Mouse (Mus musculus): Measurements from ENCODE around the gene Ap2a1.

Ap2a1 gene

DNA sequence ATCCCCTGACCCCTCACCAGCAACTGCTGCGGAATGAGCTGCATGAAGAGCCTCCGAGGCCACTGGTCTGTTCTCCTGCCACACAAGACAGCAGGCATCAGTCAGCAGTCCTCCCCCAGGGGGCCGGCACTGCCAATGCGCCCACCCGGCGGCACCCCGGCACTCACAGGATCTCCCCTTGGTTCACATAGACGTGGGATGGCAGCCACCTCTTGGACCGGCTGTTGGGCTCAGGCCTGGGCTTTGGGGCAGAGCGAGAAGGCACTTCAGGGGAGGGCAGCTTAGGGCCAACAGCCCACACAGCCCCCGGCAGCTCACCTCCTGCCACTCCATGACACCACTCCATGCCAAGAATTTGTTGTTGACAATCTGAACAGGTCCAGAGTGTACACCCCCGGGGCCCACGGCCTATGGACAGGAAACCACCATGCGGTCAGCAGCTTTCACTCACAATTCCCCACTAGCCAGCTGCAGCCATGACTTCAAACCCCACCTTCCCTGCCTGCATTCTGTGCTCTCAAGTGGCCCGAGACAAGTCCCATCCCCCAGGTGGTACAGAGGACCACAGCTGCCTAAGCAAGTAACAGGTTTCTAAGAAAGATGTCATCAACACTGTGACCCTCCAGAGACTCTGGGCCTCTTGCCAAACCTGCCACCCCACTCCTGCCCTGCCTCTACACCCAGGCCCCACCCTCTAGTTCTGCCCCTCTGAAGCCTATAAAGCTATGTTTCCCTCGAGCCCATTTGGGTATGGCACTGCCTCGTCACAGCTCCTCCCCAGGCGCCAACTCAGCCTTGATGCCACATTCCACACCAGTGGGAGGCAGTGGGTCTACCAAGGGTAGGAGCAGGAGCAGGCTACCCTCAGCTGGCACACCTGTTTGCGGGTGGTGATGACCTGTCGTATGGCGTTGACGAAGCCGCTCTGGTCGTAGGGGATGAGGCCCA lies 64.4 kb downstream of the Ap2a1 start:
- DNase-seq (ENCODE audit: low spot score): no peak

DNA sequence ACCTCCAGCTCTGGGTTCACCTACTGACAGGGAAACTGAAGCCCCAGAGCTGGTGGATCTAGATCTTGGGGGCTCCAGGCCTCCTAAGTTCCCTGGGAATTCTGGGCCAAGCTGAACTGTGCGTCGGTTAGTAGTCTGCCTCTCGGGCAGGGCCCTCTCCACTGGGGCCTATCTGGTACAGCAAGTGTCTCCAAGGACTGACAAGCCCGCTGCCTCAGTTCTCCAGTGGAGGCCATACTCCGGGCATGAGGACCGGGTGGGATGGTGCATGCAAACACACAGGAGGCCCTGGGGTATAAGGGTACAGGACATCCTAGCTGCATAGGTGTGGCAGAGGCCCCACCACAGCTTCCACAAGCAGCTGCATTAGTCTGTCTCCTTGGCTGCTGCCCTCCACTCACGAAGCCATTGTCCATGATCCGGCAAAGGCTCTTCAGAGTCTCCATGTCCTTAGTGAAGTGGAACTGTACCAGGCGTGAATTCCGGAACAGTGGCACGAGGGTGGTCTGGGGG lies 65.3 kb downstream of the Ap2a1 start:
- no peak for DNase-seq (ENCODE audit: low spot score)

DNA sequence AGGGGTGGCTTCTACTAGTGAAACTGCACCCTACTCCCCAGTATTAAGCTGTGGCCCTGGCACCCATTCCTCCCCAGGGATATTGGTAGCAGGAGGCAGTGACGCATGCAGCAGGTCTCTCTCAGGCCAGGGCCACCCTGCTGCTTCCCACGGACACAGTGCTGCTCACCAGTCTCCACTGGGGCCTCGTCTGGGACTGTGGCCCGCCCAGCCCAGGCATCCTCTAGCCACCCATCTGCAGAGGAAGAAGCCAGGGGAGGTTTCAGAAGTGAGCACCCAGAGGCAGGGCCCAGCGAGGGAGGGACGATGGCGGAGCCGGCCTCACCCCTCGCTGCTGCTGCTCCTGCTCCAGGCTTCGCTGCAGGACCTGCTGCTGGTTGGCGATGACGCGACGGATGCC lies 66.1 kb downstream of the Ap2a1 start:
- DNase-seq (ENCODE audit: low spot score): no peak

DNA sequence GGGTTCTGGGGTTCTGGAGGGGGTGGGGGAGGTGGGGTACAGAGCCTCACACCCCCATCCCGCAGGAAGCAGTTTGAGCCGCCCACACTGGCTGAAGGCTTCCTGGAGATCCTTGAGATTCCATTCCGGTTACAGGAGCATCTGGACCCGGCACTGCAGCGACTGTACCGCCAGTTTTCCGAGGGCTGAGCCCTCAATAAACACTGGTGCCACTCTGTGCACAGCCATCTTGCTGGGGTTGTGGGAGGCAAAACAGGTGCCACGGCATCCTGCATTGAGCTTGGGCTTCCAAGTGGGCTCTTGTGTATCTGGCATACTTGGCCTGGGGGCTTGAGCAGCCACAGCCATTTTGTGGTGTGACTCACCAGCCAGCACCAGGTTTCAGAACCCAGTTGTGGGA lies 66.9 kb downstream of the Ap2a1 start:
- no peak for DNase-seq (ENCODE audit: low spot score)

DNA sequence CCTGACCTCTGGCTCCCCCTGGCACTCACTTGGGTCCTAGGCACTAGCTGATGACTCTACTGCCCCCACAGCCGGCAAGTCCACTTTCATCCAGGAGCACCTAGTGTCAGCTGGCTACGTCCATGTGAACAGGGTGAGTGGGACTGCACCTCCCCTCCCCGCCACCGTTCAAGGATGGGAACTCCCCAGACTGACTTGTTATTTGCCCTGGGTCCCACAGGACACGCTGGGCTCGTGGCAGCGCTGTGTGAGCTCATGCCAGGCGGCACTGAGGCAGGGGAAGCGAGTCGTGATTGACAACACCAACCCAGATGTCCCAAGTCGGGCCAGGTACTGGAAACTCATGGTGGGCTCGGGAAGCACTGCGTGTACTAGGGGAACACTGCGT lies 67.9 kb downstream of the Ap2a1 start:
- DNase-seq (ENCODE audit: low spot score): no peak

DNA sequence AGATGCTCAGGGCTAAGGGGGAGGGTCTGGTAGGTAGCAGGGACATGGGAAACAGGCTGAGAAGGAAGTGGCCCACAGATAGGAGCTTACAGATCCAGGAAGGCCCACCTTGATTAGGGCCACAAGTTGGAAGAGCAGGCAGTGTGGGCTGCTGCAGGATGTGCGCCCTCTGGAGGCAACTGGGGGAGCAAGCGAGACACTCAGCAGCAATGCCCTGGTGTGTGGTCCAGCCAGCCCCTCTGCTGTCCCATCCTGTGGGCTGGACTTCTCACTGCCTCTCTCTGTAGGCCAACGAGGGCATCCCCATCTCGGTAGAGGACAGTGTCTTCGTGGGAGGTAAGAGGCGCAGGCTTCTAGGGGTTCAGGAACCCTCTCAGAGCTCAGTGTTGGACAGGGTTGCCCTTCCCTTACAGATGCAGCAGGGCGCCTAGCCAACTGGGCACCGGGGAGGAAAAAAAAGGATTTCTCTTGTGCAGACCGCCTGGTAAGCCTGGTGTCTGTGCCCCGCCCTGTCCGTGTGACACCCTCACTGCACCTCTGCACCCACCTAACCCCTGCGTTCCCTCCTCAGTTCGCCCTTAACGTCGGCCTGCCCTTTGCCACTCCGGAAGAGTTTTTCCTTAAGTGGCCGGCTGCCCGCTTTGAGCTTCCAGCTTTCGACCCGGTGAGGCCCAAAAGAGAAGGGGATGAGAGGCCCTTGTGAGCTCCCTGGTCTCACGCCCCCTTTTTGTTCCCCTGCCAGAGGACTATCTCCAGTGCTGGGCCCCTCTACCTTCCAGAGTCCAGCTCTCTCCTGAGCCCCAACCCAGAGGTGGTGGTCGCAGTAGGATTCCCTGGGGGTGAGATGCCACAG lies 68.5 kb downstream of the Ap2a1 start:
- DNase-seq (ENCODE audit: low spot score): peak; percentile 55

DNA sequence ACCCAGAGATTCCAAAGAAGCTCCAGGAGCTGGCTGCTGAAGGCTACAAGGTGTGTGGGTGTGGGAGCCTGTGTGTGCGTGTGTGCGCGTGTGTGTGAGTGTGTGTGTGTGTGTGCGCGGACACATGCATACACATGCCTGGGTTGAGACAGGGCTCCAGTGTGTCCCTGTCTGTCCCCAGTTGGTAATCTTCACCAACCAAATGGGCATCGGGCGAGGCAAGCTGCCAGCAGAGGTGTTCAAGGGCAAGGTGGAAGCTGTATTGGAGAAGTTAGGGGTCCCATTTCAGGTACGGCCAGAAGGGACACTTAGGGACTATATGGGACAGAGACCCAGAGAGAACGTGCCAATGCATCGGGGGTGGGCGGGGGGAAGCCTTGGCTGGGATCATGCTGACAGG lies 69.4 kb downstream of the Ap2a1 start:
- no peak for DNase-seq (ENCODE audit: low spot score)

DNA sequence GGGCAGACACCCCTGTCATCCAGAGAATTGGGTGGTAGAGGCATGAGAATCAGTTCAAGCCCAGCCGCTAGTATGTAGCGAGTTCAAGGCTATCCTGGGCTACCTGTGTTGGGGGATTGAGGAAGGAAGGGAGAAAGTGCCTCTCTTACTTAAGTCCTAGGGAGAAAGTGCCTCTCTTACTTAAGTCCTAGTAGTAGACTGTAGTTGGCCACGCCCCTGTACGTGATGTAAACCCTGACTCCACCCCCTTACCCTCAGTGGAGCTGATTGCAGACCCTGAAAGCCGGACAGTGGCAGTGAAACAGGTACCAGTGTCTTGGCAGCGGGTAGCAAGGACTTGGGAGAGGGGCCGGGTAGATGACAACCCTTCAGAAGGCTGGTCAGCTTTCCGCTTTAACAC lies 71.4 kb downstream of the Ap2a1 start:
- DNase-seq (ENCODE audit: low spot score): peak; percentile 52

DNA sequence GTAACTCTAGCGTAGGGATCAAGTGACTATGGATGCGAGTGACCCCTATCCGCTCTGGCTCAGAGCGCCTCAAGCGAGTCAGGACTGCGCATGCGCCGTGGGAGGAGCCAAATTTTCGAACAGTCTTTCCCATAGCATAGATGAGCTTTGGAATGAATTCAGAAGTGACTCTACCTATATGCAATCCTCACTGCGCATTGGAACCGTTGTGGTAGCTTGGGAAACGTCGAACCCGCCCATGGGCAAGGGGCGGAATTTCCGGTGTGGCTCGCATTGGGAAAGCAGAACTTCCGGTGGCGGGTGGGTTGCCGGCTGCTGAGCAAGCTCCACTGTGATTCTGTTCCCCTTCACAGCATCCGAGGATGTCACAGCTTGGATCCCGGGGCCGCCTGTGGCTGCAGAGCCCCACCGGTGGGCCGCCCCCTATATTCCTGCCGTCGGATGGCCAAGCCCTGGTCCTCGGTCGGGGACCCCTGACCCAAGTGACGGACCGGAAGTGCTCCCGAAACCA lies 72.2 kb downstream of the Ap2a1 start, which contains the start of gene Pnkp:
Pnkp (plus strand) TSS at position 98 of the 511 bp plus-strand sequence.
- DNase-seq (ENCODE audit: low spot score): peak; percentile 87

DNA sequence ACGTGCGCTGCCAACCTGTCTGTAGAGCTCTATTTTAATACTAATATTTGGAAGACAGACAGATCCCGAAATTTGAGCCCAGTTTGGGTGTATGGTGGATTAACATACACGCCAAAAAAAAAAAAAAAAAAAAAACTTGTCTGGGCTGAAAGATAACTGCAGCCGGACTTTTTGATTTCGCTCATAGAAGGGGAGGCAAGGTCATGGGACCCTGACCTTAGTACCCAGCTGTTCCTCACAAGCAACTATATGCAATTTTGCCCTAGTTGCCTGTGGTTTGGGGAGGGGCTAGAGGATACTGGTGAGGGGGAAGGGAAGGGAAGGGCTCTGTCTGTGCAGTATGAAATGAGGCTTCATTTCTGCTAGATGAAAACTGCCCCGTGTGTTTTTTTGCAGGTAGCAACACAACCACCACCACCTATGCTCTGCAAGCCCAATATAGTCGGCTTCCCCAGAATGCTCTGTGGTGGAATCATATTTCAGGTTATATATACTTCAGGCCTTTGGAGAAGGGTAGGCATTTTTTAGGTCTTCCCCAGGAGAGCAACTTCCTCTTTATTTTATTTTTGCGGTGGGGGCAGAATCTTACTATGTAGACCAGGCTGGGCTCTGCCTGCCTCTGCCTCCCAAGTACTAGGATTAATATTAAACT lies 72.9 kb downstream of the Ap2a1 start:
- no peak for DNase-seq (ENCODE audit: low spot score)

DNA sequence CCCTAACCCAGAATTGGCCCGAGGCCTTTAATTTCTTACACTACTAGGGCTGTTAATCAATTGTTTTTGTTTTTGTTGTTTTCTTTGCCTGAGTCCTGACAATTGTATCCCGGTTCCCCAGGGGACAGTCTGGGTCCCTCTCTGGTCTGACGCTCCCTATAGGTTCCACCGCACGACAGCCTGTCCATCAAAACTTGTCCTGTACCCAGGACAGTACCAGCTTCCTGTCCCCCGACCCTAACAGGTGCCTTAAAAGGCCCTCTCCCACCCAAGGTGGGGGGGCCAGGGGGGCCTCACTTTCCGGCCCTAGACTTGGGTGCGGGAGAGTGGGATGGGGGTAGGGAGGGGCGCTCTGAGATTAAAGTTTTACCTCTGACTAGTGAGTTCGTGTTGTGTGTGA lies 74.3 kb downstream of the Ap2a1 start:
- no peak for DNase-seq (ENCODE audit: low spot score)

DNA sequence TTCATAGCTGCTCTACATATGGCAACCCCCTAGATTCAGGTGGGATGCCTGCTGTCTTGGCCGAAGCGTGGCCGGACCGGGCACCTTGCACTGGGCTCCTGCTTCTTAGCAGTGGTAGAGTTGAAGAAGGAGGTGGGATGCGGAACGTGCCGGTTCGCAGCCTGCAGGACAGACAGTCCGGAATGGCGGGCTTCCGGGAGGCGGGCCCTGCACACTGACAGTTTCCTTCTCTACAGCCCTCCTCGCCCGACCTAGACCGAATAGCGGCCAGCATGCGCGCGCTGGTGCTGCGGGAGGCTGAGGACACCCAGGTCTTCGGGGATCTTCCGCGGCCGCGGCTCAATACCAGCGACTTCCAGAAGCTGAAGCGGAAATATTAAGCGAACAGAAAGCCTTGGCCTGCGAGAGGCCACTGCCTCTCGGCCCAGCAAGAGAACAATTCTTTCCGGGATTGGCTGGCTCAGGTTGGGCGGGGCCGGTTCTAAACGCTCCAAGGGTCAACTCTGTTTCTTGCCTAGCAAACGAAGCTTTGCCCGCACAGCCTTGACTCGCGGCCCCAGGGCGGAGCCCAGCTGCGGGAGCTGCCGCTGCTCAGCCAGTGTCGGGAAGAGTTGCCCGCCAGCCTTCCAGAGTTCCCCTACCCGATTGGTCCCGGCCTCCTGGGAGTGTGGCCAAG lies 74.8 kb downstream of the Ap2a1 start:
- DNase-seq (ENCODE audit: low spot score): peak; percentile 55

DNA sequence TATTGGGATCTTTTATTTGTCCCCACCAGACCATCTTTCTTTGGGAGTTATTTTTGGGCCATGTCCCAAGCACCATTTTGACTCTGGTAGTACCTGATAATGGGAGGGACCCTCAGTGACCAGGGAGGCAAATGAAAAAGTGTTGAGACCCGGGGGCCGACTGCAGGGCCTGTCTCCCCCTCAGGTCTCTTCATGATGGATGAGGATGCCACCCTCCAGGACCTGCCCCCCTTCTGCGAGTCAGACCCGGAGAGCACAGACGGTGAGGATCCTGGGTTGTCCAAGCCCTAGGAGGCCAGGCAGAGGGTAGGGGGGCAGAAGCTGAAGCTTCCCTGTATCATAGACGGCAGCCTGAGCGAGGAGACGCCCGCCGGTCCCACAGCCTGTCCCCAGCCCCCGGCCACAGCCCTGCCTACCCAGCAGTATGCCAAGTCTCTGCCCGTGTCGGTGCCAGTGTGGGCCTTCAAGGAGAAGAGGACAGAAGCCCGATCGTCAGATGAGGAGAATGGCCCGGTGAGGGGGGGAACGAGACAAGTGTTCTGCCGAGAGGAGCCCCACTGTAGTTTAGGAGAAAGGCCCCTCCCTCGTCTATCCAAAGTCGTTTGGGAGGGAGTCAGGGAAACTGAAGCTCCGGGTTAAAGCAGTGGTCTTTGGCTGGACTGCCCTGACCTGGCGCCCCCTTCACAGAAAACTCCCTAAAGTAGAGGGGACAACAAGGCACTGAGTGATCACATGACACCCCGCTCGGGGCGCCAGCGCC lies 75.5 kb downstream of the Ap2a1 start:
- no peak for DNase-seq (ENCODE audit: low spot score)

DNA sequence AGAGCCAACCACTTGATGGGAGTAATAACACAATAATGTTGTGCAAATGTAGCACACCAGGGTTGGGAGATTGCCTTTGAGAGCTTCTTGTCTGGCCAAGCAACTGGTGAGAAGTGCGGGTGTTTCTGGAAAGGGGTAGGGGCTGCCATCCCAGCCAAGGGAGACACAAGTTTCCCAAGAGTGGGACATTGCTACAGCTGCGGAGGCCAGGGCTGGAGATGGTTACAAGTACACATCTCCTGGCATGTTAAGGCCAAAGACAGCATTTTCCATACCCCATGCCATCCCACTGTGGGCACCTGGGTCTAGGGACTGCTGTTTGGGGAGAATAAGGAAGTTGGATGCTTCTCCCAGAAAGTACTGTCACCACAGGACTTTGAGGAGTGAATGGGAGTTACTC lies 76.2 kb downstream of the Ap2a1 start:
- DNase-seq (ENCODE audit: low spot score): no peak

DNA sequence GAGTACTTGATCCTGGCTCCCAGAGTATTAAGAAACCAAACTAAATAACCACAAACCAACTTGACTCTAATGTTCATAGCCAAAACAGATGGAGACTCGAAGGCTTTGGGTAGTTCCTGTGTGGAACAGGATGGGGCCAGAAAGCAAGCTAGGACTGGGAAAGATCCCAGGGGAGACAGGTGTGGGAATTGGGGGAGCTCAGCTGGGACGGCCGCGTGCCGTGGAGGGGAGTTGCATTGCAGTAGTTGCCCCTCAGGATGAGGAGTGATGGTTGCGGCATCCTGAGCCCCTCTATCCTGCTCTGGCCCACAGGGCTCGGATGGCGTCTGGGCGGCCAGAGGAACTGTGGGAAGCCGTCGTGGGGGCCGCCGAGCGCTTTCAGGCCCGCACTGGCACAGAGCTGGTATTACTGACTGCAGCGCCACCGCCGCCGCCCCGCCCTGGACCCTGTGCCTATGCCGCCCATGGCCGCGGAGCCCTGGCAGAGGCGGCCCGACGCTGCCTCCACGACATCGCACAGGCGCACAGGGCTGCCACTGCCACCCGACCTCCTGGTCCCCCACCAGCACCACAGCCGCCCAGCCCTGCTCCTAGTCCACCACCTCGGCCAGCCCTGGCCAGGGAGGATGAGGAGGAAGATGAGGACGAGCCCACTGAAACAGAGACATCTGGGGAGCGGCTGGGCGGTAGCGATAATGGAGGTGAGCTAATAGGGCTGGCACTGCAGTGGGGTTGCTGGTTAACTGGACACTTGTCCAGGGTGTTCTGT lies 76.9 kb downstream of the Ap2a1 start:
- DNase-seq (ENCODE audit: low spot score): no peak

DNA sequence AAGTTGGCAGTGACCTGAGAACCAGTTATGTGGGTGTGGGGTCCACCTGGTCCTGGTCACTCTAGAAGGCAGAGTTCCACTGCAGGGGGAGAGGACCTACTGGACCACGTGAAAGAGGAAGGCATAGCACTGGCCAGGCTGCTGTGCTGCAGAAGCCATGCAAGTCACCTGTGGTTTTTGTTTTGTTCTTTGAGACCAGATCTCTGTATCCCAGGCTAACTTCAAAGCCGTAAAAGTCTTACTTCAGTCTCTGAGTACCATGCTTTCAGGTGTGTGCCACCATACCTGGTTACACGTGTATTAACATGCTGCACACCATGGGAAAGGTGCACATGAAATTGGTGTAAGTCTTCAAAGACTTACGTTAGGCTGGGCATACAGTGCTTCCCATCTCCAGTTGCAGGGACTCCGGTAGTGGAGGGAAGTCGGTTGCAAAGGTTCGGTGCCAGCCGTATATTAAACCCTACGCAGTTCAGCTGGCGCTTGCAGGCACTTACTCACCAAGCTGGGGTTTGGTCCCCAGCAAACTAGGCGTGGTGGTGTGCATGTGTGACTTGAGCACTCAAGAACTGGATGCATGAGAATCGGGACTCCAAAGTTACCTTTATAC lies 77.6 kb downstream of the Ap2a1 start:
- no peak for DNase-seq (ENCODE audit: low spot score)

DNA sequence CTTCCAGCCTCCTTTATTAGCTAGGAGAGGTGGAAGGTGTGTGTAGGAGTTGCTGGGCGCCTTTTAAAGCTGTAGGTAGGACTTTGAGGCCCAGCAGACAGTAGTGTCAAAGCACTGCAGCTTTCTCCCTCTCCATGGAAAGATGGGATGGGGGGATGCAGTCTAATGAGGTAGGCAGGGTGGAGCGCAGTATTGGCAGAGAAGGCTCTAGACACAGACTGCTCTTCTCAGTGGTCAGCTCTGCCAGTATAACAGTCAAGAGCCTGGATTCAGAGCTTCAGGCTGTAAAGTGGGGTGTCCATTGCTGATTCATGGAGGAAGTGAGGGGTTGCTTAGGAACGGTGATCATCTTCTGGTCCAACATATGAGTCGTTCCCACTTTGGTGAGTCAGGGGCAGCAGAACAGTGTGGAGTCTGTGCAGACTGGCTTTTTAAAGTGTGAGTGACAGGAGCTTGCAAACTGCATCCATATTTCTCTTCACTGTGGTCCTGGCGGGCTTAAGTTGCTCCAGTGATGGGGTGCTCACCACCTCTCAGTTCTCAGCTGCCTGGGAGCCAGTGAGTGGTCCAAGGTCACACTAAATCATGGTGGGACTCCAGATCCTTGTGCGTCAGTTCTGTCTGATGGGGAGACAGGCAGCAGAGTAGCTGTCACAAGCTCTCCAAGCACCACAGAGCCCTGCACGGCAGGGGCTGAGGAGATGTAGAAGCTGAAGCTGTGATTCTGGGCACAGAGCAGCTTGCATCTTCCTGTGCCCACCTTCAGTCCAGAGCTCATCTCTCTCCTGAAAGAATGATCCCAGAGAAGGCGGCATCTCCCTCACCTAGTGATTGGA lies 78.3 kb downstream of the Ap2a1 start:
- DNase-seq (ENCODE audit: low spot score): no peak
